Mouse (Mus musculus) thymus, adult 18-20 months (tissue): ENCODE measurements around the gene B430306N03Rik.
"Not testable (repeated sequence)": the region's sequence is repeated elsewhere in the genome, so short reads cannot be mapped to it uniquely, and the experiment has no call there.

Experiments used
- DNase-seq, 2 experiments: peaks; one replicate each; pipeline ENCODE4 v3.0.0; 2022; ENCODE audit warnings: mixed read lengths in 2 of 2

B430306N03Rik gene

GRCm38 (mm10) chr17:48318686-48319085 lies 2.7 kb downstream of the B430306N03Rik start:
- DNase-seq, result no peak

GRCm38 (mm10) chr17:48321279-48321678 lies 5.3 kb downstream of the B430306N03Rik start:
- no peak for DNase-seq

GRCm38 (mm10) chr17:48323236-48323635 lies 7.3 kb downstream of the B430306N03Rik start:
- no peak for DNase-seq

GRCm38 (mm10) chr17:48324258-48324657 lies 8.3 kb downstream of the B430306N03Rik start:
- DNase-seq, result no peak

- no peak for DNase-seq
Observed at GRCm38 (mm10) chr17:48325093-48325492, 9.2 kb downstream of the B430306N03Rik start.

- no peak for DNase-seq
Observed at GRCm38 (mm10) chr17:48325638-48326037, 9.7 kb downstream of the B430306N03Rik start.

- no peak for DNase-seq
Observed at GRCm38 (mm10) chr17:48326656-48327055, 10.7 kb downstream of the B430306N03Rik start.

- DNase-seq, result no peak
Observed at GRCm38 (mm10) chr17:48332524-48332923, 16.6 kb downstream of the B430306N03Rik start.

- no peak for DNase-seq
Observed at GRCm38 (mm10) chr17:48334186-48334585, 18.2 kb downstream of the B430306N03Rik start.

GRCm38 (mm10) chr17:48336857-48337256 lies 20.9 kb downstream of the B430306N03Rik start:
- peak; percentile 48 to 55 for DNase-seq

GRCm38 (mm10) chr17:48340267-48340666 lies 24.3 kb downstream of the B430306N03Rik start:
- DNase-seq, result no peak

- no peak for DNase-seq
Observed at GRCm38 (mm10) chr17:48341947-48342346, 26.0 kb downstream of the B430306N03Rik start.

GRCm38 (mm10) chr17:48343065-48343464 lies 27.1 kb downstream of the B430306N03Rik start:
- DNase-seq, result no peak

GRCm38 (mm10) chr17:48345824-48346223 lies 29.9 kb downstream of the B430306N03Rik start:
- no peak for DNase-seq

- no peak for DNase-seq
Observed at GRCm38 (mm10) chr17:48346231-48346630, 30.3 kb downstream of the B430306N03Rik start, which contains the start of gene Trem2. Trem2 (plus strand) TSS chr17:48346401.

- no peak for DNase-seq
Observed at GRCm38 (mm10) chr17:48346834-48347233, 30.9 kb downstream of the B430306N03Rik start.

GRCm38 (mm10) chr17:48347287-48347686 lies 31.3 kb downstream of the B430306N03Rik start:
- DNase-seq, result no peak

GRCm38 (mm10) chr17:48350681-48351193 lies 34.8 kb downstream of the B430306N03Rik start:
- no peak for DNase-seq

GRCm38 (mm10) chr17:48352976-48353375 lies 37.0 kb downstream of the B430306N03Rik start:
- DNase-seq, result not testable (repeated sequence)

GRCm38 (mm10) chr17:48355822-48356221 lies 39.9 kb downstream of the B430306N03Rik start:
- DNase-seq, result no peak

GRCm38 (mm10) chr17:48357892-48358291 lies 42.0 kb downstream of the B430306N03Rik start:
- no peak for DNase-seq

GRCm38 (mm10) chr17:48359616-48360015 lies 43.7 kb downstream of the B430306N03Rik start, which contains the start of gene Treml1:
Treml1 (plus strand) TSS chr17:48359916.
- DNase-seq, result no peak

GRCm38 (mm10) chr17:48360462-48360861 lies 44.5 kb downstream of the B430306N03Rik start:
- no peak for DNase-seq

GRCm38 (mm10) chr17:48362346-48362745 lies 46.4 kb downstream of the B430306N03Rik start:
- no peak for DNase-seq

GRCm38 (mm10) chr17:48362966-48363365 lies 47.0 kb downstream of the B430306N03Rik start:
- DNase-seq, result no peak
